Mouse (Mus musculus) adrenal gland, postnatal 36 days (tissue): ENCODE results near the gene Phlda1. TPM values are rescaled to one million over a fixed set of nuclear protein-coding genes. Genes with fewer than 3 reads are reported as not detected.
"Not testable (repeated sequence)": the region's sequence is repeated elsewhere in the genome, so short reads cannot be mapped to it uniquely, and the experiment has no call there.

ENCODE experiments used
- DNase-seq, 2 experiments: peaks; one replicate each; pipeline ENCODE4 v3.0.0; 2021; ENCODE audit warnings: mixed read lengths in 1 of 2
- long read RNA-seq, 2 experiments: library from polyadenylated mRNA; stranded (forward); transcript quantifications; one replicate each; pipeline ENCODE4 v2.0.0; 2021; ENCODE audit warnings: borderline sequencing depth in 2 of 2
- total RNA-seq, 2 experiments: library from RNA; stranded (reverse); gene quantifications; 2 replicates each; pipeline ENCODE4 v1.2.3; 2021

Phlda1 gene
- total RNA-seq: 100 to 1,000 TPM; 120 to 126 TPM
- long read RNA-seq, experiment 1, transcript Phlda1-201 (2 exons, 1,949 nt): major isoform, 95 of 120 reads
- long read RNA-seq, experiment 1, partial matches to known transcripts: 0 of 120 reads
- long read RNA-seq, experiment 1, other reads (novel, unspliced or antisense): 25 of 120 reads
- long read RNA-seq, experiment 2, transcript Phlda1-201 (2 exons, 1,949 nt): major isoform, 51 of 57 reads
- long read RNA-seq, experiment 2, partial matches to known transcripts: 0 of 57 reads
- long read RNA-seq, experiment 2, other reads (novel, unspliced or antisense): 6 of 57 reads

DNA sequence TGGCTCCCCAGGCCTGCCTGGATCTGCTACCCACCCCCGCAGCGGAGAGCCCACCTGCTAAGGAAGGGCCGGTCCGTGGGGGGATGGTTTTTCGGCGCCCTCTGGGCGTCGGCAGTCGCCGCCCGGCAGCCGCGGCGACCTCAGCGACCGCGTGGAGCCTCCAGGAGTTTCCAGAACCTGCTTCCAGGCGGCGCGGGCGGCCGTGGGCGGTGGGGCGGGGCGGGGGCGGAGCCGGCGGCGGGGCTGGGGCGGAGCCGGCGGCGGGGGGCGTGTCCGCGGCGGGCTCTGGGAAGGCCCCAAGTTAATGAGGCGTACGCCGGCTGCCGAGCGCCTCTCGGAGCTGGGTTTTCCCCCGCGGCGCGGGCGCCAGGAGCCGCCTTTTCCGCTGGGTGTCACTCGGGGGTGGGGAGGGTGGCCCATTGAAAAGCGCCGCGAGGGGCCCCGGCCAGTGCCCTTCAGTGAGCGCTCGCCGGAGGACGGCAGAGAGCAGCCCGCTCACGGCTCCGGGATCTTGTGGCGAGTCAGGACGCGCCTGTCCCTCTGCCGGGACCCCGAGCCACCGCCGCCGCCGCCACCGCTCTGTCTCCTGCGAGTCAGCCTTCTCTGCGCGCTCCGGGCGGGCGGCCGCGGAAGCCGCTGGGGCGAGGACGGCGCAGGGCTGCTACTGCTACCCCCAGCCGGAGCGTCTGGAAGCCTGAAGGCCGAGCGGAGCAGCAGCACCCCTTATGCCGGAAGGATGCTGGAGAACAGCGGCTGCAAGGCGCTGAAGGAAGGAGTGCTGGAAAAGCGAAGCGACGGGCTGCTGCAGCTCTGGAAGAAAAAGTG, at the start of gene Phlda1:
TSS of gene Phlda1 (plus strand) at position 186 of the 825 bp plus-strand sequence.
- DNase-seq: peak; percentile 98 to 99

GRCm38 (mm10) chr10:111458088-111458487, 48.0 kb upstream of the Phlda1 start:
- no peak for DNase-seq

GRCm38 (mm10) chr10:111459040-111459439, 47.0 kb upstream of the Phlda1 start:
- DNase-seq: no peak

DNA sequence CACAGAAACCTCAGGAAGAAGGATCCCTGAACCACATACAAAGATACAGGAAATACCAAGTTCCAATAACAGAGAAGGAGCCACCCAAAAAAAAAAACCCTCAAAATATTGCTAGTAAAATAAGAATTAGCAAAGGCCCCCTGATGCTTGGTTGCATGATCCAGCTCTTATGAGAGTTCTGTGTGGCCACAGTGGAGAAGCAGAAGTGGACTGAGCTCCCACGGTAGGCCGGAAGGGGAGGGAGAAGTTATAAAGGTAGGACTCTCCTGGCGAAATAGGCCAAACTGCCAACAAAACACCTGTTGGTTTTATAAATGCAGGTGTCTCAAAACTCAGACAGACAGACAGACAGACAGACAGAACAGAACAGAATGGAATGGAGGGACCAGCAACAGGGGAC, 46.2 kb upstream of the Phlda1 start:
- DNase-seq: no peak

- DNase-seq: no peak
Observed at GRCm38 (mm10) chr10:111460381-111460780, 45.7 kb upstream of the Phlda1 start.

- no peak for DNase-seq
Observed at GRCm38 (mm10) chr10:111464833-111465232, 41.3 kb upstream of the Phlda1 start.

- no peak for DNase-seq
Observed at GRCm38 (mm10) chr10:111465409-111465808, 40.7 kb upstream of the Phlda1 start.

GRCm38 (mm10) chr10:111471166-111471565, 34.9 kb upstream of the Phlda1 start:
- DNase-seq: no peak

DNA sequence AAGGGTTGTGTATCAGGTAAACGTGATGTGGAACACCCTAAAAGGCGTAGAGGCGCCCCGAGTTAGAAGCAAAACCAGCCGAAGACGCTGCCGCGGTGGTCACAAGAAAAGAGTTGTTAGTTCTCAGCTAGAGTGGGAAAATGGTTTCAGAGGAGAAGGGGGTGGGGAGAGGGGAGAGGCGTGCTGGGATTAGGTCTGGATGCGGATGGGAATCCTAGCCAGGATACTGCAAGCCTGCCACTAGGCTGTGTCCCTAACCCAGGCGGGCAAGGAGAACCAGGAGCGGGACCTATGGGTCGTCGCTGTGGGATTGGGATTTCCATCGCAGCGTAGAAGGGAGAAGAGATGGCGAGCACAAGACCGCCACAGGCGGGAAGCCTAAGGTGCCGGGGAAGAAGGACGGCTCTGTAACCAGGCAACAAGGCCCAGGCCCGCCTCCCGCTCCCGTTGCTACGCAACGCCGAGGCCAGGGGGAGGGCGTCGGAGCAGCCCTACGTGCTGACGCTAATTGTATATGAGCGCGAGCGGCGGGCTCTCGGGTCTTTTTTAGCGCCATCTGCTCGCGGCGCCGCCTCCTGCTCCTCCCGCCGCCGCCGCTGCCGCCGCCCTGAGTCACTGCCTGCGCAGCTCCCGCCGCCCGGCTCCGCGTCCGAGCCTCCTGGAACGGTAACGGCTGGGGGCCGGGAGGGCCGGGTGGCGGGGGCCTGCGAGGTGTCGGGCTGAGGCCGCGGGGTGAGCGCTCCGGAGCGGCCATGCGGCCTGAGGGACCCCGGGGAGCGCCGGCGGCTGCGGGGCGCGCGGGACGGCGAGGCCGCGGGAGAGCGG, 33.2 kb upstream of the Phlda1 start, which contains the start of gene Nap1l1:
TSS of gene Nap1l1 (plus strand) at position 538 of the 825 bp plus-strand sequence.
- DNase-seq: peak; percentile 96 to 98

- DNase-seq: peak; percentile 38 to 58
Observed at GRCm38 (mm10) chr10:111473511-111474371, 32.3 kb upstream of the Phlda1 start.

- DNase-seq: no peak
Observed at GRCm38 (mm10) chr10:111476301-111476700, 29.8 kb upstream of the Phlda1 start.

DNA sequence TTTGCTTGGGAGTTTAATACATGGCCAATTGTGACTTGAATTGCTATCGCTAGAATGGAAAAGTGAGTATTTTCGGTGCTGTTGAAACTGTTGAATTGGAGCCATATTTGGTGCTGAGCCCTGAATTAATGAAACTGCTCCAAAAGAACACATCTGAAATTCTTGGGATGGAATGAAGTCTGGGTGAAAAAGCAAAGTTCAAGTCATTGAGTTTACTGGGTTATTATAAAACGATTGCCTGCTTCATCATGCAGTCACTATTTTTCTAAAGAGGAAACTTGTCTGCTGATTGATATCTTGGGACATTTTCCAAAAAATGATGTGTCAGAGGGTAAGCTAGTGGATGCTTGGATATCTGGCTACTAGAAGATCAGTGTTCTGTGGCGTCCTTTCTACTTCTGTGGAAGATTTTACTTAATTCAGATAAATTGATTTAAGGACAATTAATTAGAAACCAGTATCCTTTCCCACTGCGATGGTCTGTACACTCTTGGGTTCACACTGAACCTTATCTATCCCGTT, 29.0 kb upstream of the Phlda1 start:
- no peak for DNase-seq

DNA sequence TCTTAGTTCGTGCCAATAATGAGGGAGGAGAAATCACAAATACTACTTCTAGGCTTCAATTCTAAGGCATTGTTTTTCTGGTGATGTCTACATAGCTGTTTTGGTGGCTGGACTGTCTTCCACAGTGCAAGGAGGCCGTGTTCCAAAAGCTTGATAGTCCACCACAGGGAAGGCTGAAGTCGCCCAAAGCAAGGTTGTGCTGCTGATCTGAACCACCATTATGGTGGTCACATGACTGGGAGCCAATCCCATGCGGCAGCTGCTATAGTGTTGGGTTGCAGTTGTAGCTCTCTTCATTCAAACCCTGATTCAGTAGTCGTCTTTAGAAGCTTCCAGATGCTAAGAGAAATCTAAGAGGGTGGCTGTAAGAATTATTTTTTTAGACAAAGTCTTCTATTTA, 26.5 kb upstream of the Phlda1 start:
- DNase-seq: no peak

- DNase-seq: no peak
Observed at GRCm38 (mm10) chr10:111482654-111483053, 23.4 kb upstream of the Phlda1 start.

GRCm38 (mm10) chr10:111484079-111484478, 22.0 kb upstream of the Phlda1 start:
- no peak for DNase-seq

- no peak for DNase-seq
Observed at GRCm38 (mm10) chr10:111488793-111489192, 17.3 kb upstream of the Phlda1 start.

- DNase-seq: not testable (repeated sequence)
Observed at GRCm38 (mm10) chr10:111490079-111490478, 16.0 kb upstream of the Phlda1 start.

DNA sequence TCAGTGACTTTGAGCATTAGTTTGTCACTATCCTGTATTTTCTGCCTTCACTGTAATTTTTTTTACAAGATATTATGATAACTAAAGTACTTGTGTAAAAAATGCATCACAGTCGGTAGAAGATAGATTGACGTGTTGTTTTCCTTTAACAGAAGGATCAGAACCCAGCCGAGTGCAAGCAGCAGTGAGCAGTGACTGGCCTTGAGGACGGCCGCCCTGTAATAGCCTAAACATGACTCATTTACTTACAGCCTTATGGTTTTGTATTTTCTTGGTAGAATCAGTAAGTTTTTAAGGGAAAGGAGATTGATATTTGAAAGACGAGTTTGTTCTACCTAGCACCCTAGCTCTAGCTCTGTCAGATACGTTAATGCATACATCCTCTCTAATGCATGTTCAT, 10.2 kb upstream of the Phlda1 start:
- peak in 1 of 2 experiments; percentile 54 for DNase-seq

DNA sequence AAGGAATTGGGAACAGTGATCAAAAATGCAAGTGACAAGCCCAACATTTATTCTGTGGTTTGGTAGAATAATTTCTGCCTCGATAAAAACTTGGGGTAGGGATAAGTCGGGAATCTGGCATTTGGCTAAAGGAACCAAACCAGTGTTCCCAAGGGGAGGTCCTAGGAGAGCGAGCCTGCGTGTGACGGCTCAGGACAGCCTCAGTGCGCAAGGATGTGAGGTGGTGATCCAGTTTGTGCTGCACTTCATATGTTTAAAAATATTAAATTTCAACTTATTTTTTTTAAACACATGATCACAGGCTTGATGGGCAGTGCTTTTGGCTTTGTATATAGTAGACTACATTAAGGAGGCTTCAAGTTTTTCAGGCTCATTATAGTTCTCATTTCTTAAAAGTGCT, 6.2 kb upstream of the Phlda1 start:
- no peak for DNase-seq

GRCm38 (mm10) chr10:111503071-111503470, 3.0 kb upstream of the Phlda1 start:
- peak; percentile 79 to 82 for DNase-seq

- peak in 1 of 2 experiments; percentile 41 for DNase-seq
Observed at GRCm38 (mm10) chr10:111503716-111504115, 2.4 kb upstream of the Phlda1 start.
